Mouse (Mus musculus) kidney, embryonic 15.5 days (tissue): ENCODE measurements at regions not wholly inside any gene's neighbourhood (a gene's known extent, or its start where the extent isn't known, plus 50 kb on each side); places are given as distances from the start of the nearest gene placed in this dataset.

ENCODE experiments used
- ATAC-seq: fragments of 200-750 bp; cut with Nextera tagmentation; replicated peaks from 2 replicates; pipeline ENCODE4 v1.8.0; 2017; ENCODE audit warnings: moderate TSS enrichment; ENCODE audit not compliant: low FRiP score
- H3K27ac ChIP-seq: fragments of 300-500 bp; sonication (generic); 2 replicates; pipeline ENCODE4 v1.5.1; 2015; ENCODE audit warnings: mild to moderate bottlenecking, inconsistent platforms
- H3K27me3 ChIP-seq: fragments of 300-500 bp; sonication (generic); 2 replicates; pipeline ENCODE4 v1.6.1; 2015; ENCODE audit warnings: inconsistent platforms
- H3K36me3 ChIP-seq: fragments of 300-500 bp; sonication (generic); 2 replicates; pipeline ENCODE4 v1.6.1; 2015; ENCODE audit warnings: inconsistent platforms
- H3K4me1 ChIP-seq: fragments of 300-500 bp; sonication (generic); 2 replicates; pipeline ENCODE4 v1.6.1; 2015; ENCODE audit warnings: inconsistent platforms
- H3K4me2 ChIP-seq: fragments of 300-500 bp; sonication (generic); 2 replicates; pipeline ENCODE4 v1.6.1; 2015; ENCODE audit warnings: moderate library complexity, mild to moderate bottlenecking, inconsistent platforms
- H3K4me3 ChIP-seq: fragments of 300-500 bp; sonication (generic); replicated peaks from 2 replicates; pipeline ENCODE4 v1.5.1; 2015; ENCODE audit warnings: mild to moderate bottlenecking, inconsistent platforms
- H3K9ac ChIP-seq: fragments of 300-500 bp; sonication (generic); 2 replicates; pipeline ENCODE4 v1.6.1; 2015; ENCODE audit warnings: mild to moderate bottlenecking, inconsistent platforms
- H3K9me3 ChIP-seq: fragments of 300-500 bp; sonication (generic); replicated peaks from 2 replicates; pipeline ENCODE4 v1.6.1; 2016; ENCODE audit warnings: inconsistent platforms
- WGBS: fragments of 180-500 bp; shearing (Covaris S2); methylation state at CpG from one replicate; pipeline ENCODE4 v1.1.7; 2015; ENCODE audit warnings: mixed read lengths; 5-methylcytosine and 5-hydroxymethylcytosine counted together

- no peak overlapping the region for H3K4me2 ChIP-seq
- H3K36me3 ChIP-seq, result no peaks in the 10 kb centered on the region
- H3K27ac ChIP-seq, result no peak overlapping the region
- no peaks in the 10 kb centered on the region for H3K4me1 ChIP-seq
- H3K27me3 ChIP-seq, result no peaks in the 10 kb centered on the region
- H3K9ac ChIP-seq, result no peak overlapping the region
- H3K4me3 ChIP-seq, result no peak overlapping the region
- no peaks in the 10 kb centered on the region for H3K9me3 ChIP-seq
- ATAC-seq, result no peak
- WGBS, result 94% methylated on average over 2 of the region's 2 CpGs
Observed at GRCm38 (mm10) chr3:4973764-4974163, 776.8 kb upstream of the Gm8797 start.

- Histone ChIP-seq H3K9me3 (no peaks in the 10 kb centered on the region), H3K4me3 (no peak overlapping the region), H3K4me1 (no peaks in the 10 kb centered on the region), H3K4me2 (no peak overlapping the region), H3K27me3 (no peaks in the 10 kb centered on the region), H3K36me3 (no peaks in the 10 kb centered on the region), H3K27ac (no peak overlapping the region), H3K9ac (no peak overlapping the region)
- 36% methylated on average over 1 of the region's 1 CpGs for WGBS
- no peak for ATAC-seq
Observed at GRCm38 (mm10) chr3:4974659-4975058, 775.9 kb upstream of the Gm8797 start.

- no peaks in the 10 kb centered on the region for H3K9me3 ChIP-seq
- H3K4me2 ChIP-seq, result no peak overlapping the region
- ATAC-seq, result no peak
- H3K4me1 ChIP-seq, result no peaks in the 10 kb centered on the region
- no peak overlapping the region for H3K9ac ChIP-seq
- no peaks in the 10 kb centered on the region for H3K36me3 ChIP-seq
- WGBS, result 73% methylated on average over 1 of the region's 1 CpGs
- H3K27me3 ChIP-seq, result no peaks in the 10 kb centered on the region
- no peak overlapping the region for H3K27ac ChIP-seq
- H3K4me3 ChIP-seq, result no peak overlapping the region
Observed at GRCm38 (mm10) chr3:4976344-4976743, 774.3 kb upstream of the Gm8797 start.

GRCm38 (mm10) chr3:5017742-5018141 lies 732.9 kb upstream of the Gm8797 start:
- H3K27me3 ChIP-seq, result no peaks in the 10 kb centered on the region
- H3K4me3 ChIP-seq, result no peak overlapping the region
- no peak overlapping the region for H3K27ac ChIP-seq
- H3K9ac ChIP-seq, result no peak overlapping the region
- H3K36me3 ChIP-seq, result no peaks in the 10 kb centered on the region
- no peaks in the 10 kb centered on the region for H3K9me3 ChIP-seq
- ATAC-seq, result no peak
- no peaks in the 10 kb centered on the region for H3K4me1 ChIP-seq
- WGBS, result 65% methylated on average over 3 of the region's 3 CpGs
- H3K4me2 ChIP-seq, result no peak overlapping the region
